Mouse (Mus musculus): ENCODE measurements at regions not wholly inside any gene's neighbourhood (a gene's known extent, or its start where the extent isn't known, plus 50 kb on each side); places are given as distances from the start of the nearest gene placed in this dataset.
A peak's percentile ranks its signal among the peaks of the same experiment; 100 is the strongest.

GRCm38 (mm10) chr6:50032894-50033595, 77.0 kb upstream of the Mpp6 start:
- H3K4me2 ChIP-seq: peak overlapping the region; percentile 29; the same call in 1 of the 2 replicates
- H3K27me3 ChIP-seq: peaks cover 4% of the 10 kb centered on the region; the same call in 1 of the 2 replicates
- no peak for ATAC-seq (replicated peaks; ENCODE audit: insufficient number of reproducible peaks, insufficient read depth, low FRiP score, low read depth)
- H3K27ac ChIP-seq: no peak overlapping the region
- no peaks in the 10 kb centered on the region for H3K9me3 ChIP-seq (replicated peaks)
- 31% methylated on average over 15 of the region's 15 CpGs for WGBS
- H3K36me3 ChIP-seq: no peaks in the 10 kb centered on the region
- peak overlapping the region; percentile 9; the same call in 1 of the 2 replicates for H3K4me3 ChIP-seq
- H3K4me1 ChIP-seq (replicated peaks): peaks cover 4% of the 10 kb centered on the region; the same call in 1 of the 2 replicates
- H3K9ac ChIP-seq: no peak overlapping the region

- Histone ChIP-seq H3K9me3 (replicated peaks) (no peaks in the 10 kb centered on the region), H3K4me1 (replicated peaks) (peaks cover 4% of the 10 kb centered on the region), H3K9ac (no peak overlapping the region), H3K4me3 (no peak overlapping the region), H3K36me3 (no peaks in the 10 kb centered on the region), H3K27me3 (peaks cover 4% of the 10 kb centered on the region; the same call in 1 of the 2 replicates), H3K27ac (no peak overlapping the region), H3K4me2 (no peak overlapping the region)
- WGBS: 55% methylated on average over 4 of the region's 4 CpGs
- no peak for ATAC-seq (replicated peaks; ENCODE audit: insufficient number of reproducible peaks, insufficient read depth, low FRiP score, low read depth)
These were observed 72.4 kb upstream of the Mpp6 start for GRCm38 (mm10) chr6:50037614-50038013.

GRCm38 (mm10) chr6:50038369-50038768, 71.7 kb upstream of the Mpp6 start:
- Histone ChIP-seq H3K4me2 (no peak overlapping the region), H3K4me3 (no peak overlapping the region), H3K4me1 (replicated peaks) (no peaks in the 10 kb centered on the region; the same call in 1 of the 2 replicates), H3K27ac (no peak overlapping the region), H3K27me3 (peaks cover 2% of the 10 kb centered on the region; the same call in 1 of the 2 replicates), H3K36me3 (no peaks in the 10 kb centered on the region), H3K9ac (no peak overlapping the region), H3K9me3 (replicated peaks) (no peaks in the 10 kb centered on the region)
- WGBS: 42% methylated on average over 3 of the region's 3 CpGs
- ATAC-seq (replicated peaks; ENCODE audit: insufficient number of reproducible peaks, insufficient read depth, low FRiP score, low read depth): no peak

- H3K27ac ChIP-seq: no peak overlapping the region
- H3K4me3 ChIP-seq: no peak overlapping the region
- ATAC-seq (replicated peaks; ENCODE audit: insufficient number of reproducible peaks, insufficient read depth, low FRiP score, low read depth): no peak
- WGBS: 86% methylated on average over 10 of the region's 10 CpGs
- no peaks in the 10 kb centered on the region for H3K9me3 ChIP-seq (replicated peaks)
- no peaks in the 10 kb centered on the region for H3K27me3 ChIP-seq
- no peaks in the 10 kb centered on the region for H3K36me3 ChIP-seq
- no peak overlapping the region for H3K9ac ChIP-seq
- no peaks in the 10 kb centered on the region; the same call in 1 of the 2 replicates for H3K4me1 ChIP-seq (replicated peaks)
- no peak overlapping the region for H3K4me2 ChIP-seq
These were observed 69.0 kb upstream of the Mpp6 start for GRCm38 (mm10) chr6:50041044-50041443.

GRCm38 (mm10) chr6:50042127-50042526, 67.9 kb upstream of the Mpp6 start:
- no peak overlapping the region for H3K27ac ChIP-seq
- H3K27me3 ChIP-seq: no peaks in the 10 kb centered on the region
- H3K9me3 ChIP-seq (replicated peaks): no peaks in the 10 kb centered on the region
- no peak overlapping the region for H3K4me3 ChIP-seq
- WGBS: 66% methylated on average over 3 of the region's 3 CpGs
- H3K9ac ChIP-seq: no peak overlapping the region
- no peaks in the 10 kb centered on the region for H3K36me3 ChIP-seq
- no peaks in the 10 kb centered on the region; the same call in 1 of the 2 replicates for H3K4me1 ChIP-seq (replicated peaks)
- no peak for ATAC-seq (replicated peaks; ENCODE audit: insufficient number of reproducible peaks, insufficient read depth, low FRiP score, low read depth)
- H3K4me2 ChIP-seq: no peak overlapping the region

- Histone ChIP-seq H3K4me1 (replicated peaks) (no peaks in the 10 kb centered on the region), H3K9me3 (replicated peaks) (no peaks in the 10 kb centered on the region), H3K27me3 (no peaks in the 10 kb centered on the region), H3K4me3 (no peak overlapping the region), H3K27ac (no peak overlapping the region), H3K9ac (no peak overlapping the region), H3K4me2 (no peak overlapping the region), H3K36me3 (no peaks in the 10 kb centered on the region)
- no peak for ATAC-seq (replicated peaks; ENCODE audit: insufficient number of reproducible peaks, insufficient read depth, low FRiP score, low read depth)
- 63% methylated on average over 1 of the region's 1 CpGs for WGBS
These were observed 65.9 kb upstream of the Mpp6 start for GRCm38 (mm10) chr6:50044165-50044564.

- no peaks in the 10 kb centered on the region for H3K9me3 ChIP-seq (replicated peaks)
- H3K36me3 ChIP-seq: no peaks in the 10 kb centered on the region
- H3K4me1 ChIP-seq (replicated peaks): no peaks in the 10 kb centered on the region
- WGBS: 52% methylated on average over 5 of the region's 5 CpGs
- H3K27me3 ChIP-seq: no peaks in the 10 kb centered on the region
- no peak overlapping the region for H3K4me3 ChIP-seq
- H3K27ac ChIP-seq: no peak overlapping the region
- no peak overlapping the region for H3K4me2 ChIP-seq
- no peak overlapping the region for H3K9ac ChIP-seq
- ATAC-seq (replicated peaks; ENCODE audit: insufficient number of reproducible peaks, insufficient read depth, low FRiP score, low read depth): no peak
These were observed 63.3 kb upstream of the Mpp6 start for GRCm38 (mm10) chr6:50046721-50047120.

- H3K9me3 ChIP-seq (replicated peaks): no peaks in the 10 kb centered on the region
- H3K36me3 ChIP-seq: no peaks in the 10 kb centered on the region
- no peaks in the 10 kb centered on the region for H3K27me3 ChIP-seq
- no peak overlapping the region for H3K27ac ChIP-seq
- no peak overlapping the region for H3K4me2 ChIP-seq
- no peaks in the 10 kb centered on the region for H3K4me1 ChIP-seq (replicated peaks)
- no peak for ATAC-seq (replicated peaks; ENCODE audit: insufficient number of reproducible peaks, insufficient read depth, low FRiP score, low read depth)
- 77% methylated on average over 2 of the region's 2 CpGs for WGBS
- H3K4me3 ChIP-seq: no peak overlapping the region
- H3K9ac ChIP-seq: no peak overlapping the region
These were observed 57.6 kb upstream of the Mpp6 start for GRCm38 (mm10) chr6:50052416-50052815.

GRCm38 (mm10) chr6:50053086-50053485, 57.0 kb upstream of the Mpp6 start:
- no peaks in the 10 kb centered on the region for H3K9me3 ChIP-seq (replicated peaks)
- H3K27me3 ChIP-seq: no peaks in the 10 kb centered on the region
- H3K36me3 ChIP-seq: no peaks in the 10 kb centered on the region
- no peak overlapping the region for H3K4me2 ChIP-seq
- no peak overlapping the region for H3K9ac ChIP-seq
- H3K4me3 ChIP-seq: no peak overlapping the region
- ATAC-seq (replicated peaks; ENCODE audit: insufficient number of reproducible peaks, insufficient read depth, low FRiP score, low read depth): no peak
- H3K4me1 ChIP-seq (replicated peaks): no peaks in the 10 kb centered on the region
- no peak overlapping the region for H3K27ac ChIP-seq
- 28% methylated on average over 2 of the region's 2 CpGs for WGBS

- Histone ChIP-seq H3K27ac (no peak overlapping the region), H3K9ac (no peak overlapping the region), H3K27me3 (no peaks in the 10 kb centered on the region), H3K4me2 (no peak overlapping the region), H3K4me3 (no peak overlapping the region), H3K9me3 (replicated peaks) (no peaks in the 10 kb centered on the region), H3K4me1 (replicated peaks) (no peaks in the 10 kb centered on the region), H3K36me3 (no peaks in the 10 kb centered on the region)
- no peak for ATAC-seq (replicated peaks; ENCODE audit: insufficient number of reproducible peaks, insufficient read depth, low FRiP score, low read depth)
- 84% methylated on average over 13 of the region's 13 CpGs for WGBS
These were observed 55.8 kb upstream of the Mpp6 start for GRCm38 (mm10) chr6:50054233-50054632.

- H3K4me2 ChIP-seq: no peak overlapping the region
These were observed 51.4 kb upstream of the Mpp6 start for GRCm38 (mm10) chr6:50058596-50058995.

GRCm38 (mm10) chr6:50059917-50060316, 50.1 kb upstream of the Mpp6 start:
- Histone ChIP-seq H3K4me3 (no peak overlapping the region), H3K36me3 (no peaks in the 10 kb centered on the region), H3K4me2 (no peak overlapping the region), H3K9me3 (replicated peaks) (no peaks in the 10 kb centered on the region), H3K27me3 (no peaks in the 10 kb centered on the region), H3K27ac (no peak overlapping the region), H3K9ac (no peak overlapping the region), H3K4me1 (replicated peaks) (no peaks in the 10 kb centered on the region)
- no peak for ATAC-seq (replicated peaks; ENCODE audit: insufficient number of reproducible peaks, insufficient read depth, low FRiP score, low read depth)
- 87% methylated on average over 3 of the region's 3 CpGs for WGBS

More at GRCm38 (mm10) chr6:50058596-50058995, 51.4 kb upstream of the Mpp6 start:
- no peak overlapping the region for H3K4me3 ChIP-seq
- ATAC-seq (replicated peaks; ENCODE audit: insufficient number of reproducible peaks, insufficient read depth, low FRiP score, low read depth): no peak
- no peaks in the 10 kb centered on the region for H3K27me3 ChIP-seq
- H3K4me1 ChIP-seq (replicated peaks): no peaks in the 10 kb centered on the region
- H3K9me3 ChIP-seq (replicated peaks): no peaks in the 10 kb centered on the region
- no peaks in the 10 kb centered on the region for H3K36me3 ChIP-seq
- no peak overlapping the region for H3K9ac ChIP-seq
- H3K27ac ChIP-seq: no peak overlapping the region
- 79% methylated on average over 11 of the region's 11 CpGs for WGBS
